Mouse (Mus musculus) granulocyte monocyte progenitor cell, adult 5-6 weeks (primary cell): Measurements from ENCODE around the gene Mrpl34. TPM values are rescaled to one million over a fixed set of nuclear protein-coding genes. Genes with fewer than 3 reads are reported as not detected.
"Not testable (repeated sequence)": the region's sequence is repeated elsewhere in the genome, so short reads cannot be mapped to it uniquely, and the experiment has no call there.

Experiments used
- ATAC-seq: replicated peaks from 2 replicates; pipeline ENCODE4 v1.8.0; 2016; ENCODE audit warnings: mild to moderate bottlenecking, moderate TSS enrichment, inconsistent platforms; ENCODE audit not compliant: poor library complexity, severe bottlenecking
- total RNA-seq, 2 experiments: library from RNA; stranded (forward) in 1 of 2; stranded (reverse) in 1 of 2; fragments of 200-712, 200-1000 nt in 1 of 2; fragments of >200 nt in 1 of 2; fragmentation: Nextera tagmentation in 1 of 2; gene quantifications; 2 replicates each; pipeline ENCODE4 v1.2.3; 2014 to 2017

Gene Mrpl34
- total RNA-seq (2014; fragmentation: Nextera tagmentation) (56.5 and 77.6 TPM in 2 replicates), total RNA-seq (2017) (62.2 and 79.8 TPM in 2 replicates)

DNA sequence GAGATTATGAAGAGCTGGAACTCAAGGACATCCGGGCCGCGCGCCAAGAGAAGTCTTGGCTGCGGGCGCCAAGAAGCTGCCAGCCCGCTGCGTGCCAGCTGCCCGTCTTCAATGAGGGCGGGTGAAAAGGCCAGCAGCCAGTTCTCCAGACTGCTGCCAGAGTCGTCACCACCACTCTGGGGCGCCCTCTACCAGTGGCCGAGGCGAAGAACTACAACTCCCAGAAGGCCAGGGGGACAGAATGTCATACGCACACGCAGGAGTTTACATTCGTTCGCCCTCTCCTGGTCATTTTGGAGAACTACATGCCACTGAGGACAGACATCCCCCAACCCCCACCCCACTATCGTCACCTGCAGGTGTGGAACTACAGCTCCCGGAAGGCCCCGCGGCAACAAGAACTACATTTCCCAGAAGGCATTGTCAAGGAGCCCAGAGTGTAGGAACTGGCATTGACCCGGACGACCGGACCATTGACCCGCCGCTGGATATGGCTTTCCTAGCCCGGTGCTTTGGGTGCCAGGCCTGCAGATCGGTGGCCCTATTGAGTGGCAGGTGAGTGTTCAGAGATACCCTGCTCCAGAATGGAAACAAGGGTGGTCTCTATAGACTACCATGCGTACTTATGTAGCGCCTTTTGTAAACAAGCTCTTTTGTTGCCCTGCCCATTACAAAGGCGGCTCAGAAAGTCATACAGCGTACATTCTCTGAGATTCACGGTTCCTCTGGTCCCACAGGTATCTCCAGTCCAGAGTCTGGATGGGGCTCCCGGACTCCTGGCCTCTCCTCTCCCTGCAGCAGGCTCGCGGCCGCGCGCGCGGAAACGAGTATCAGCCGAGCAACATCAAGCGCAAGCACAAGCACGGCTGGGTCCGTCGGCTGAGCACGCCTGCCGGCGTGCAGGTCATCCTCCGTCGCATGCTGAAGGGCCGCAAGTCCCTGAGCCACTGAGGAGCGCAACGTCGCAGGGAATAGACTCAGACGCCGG is at the start of gene Mrpl34:
Mrpl34 (plus strand) TSS at position 447 of the 988 bp plus-strand sequence.
- ATAC-seq: peak; percentile 74

DNA sequence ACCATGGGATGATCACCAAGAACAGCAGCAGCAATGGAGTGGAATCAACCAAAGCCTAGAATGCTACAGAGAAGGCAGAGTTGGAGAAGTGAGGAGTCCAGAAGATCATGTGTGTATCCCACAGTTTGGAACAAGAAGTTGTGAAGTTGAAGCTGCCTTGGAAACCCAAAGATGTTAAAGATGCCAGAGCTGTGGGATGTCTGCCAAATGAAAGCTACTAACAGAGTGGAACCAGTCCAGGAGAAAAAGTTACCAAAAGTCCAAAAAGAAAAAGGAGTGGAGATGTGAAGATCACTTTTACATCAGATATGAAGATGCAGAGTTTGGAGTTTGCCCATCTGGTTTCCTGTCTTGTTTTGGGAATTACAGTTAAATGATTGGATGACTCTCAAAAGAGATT is 42.6 kb upstream of the Mrpl34 start:
- ATAC-seq: no peak

DNA sequence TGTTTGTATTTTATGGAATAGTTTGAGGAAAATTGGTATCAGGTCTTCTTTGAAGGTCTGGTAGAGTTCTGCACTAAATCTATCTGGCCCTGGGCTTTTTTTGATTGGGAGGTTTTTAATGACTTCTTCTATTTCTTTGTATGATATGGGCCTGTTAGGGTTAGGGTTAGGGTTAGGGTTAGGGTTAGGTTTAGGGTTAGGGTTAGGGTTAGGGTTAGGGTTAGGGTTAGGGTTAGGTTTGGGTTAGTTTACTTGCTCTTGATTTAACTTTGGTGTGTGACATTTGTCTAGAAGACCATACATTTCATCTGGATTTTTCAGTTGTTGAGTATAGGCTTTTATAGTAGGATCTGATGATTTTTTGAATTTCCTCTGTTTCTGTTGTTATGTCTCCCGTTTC is 31.8 kb upstream of the Mrpl34 start:
- not testable (repeated sequence) for ATAC-seq

DNA sequence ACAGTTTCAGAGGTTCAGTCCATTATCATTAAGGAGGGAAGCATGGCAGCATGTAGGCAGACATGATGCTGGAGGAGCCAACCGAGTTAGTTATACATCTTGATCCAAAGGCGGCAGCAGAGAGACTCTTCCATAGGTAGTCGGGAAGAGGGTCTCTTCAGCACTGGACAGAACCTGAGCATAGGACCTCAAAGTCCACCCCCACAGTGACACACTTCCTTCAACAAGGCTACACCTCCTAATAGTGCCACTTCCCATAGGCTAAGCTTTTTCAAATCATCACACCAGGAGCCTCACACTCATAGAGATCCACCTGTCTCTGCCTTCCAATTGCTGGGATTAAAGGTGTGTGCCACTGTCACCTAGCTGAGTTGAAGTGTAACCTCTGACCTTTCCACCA is 27.7 kb upstream of the Mrpl34 start:
- ATAC-seq: no peak

- peak; percentile 84 for ATAC-seq
Measured at GRCm38 (mm10) chr8:71441404-71441803, 23.4 kb upstream of the Mrpl34 start.

DNA sequence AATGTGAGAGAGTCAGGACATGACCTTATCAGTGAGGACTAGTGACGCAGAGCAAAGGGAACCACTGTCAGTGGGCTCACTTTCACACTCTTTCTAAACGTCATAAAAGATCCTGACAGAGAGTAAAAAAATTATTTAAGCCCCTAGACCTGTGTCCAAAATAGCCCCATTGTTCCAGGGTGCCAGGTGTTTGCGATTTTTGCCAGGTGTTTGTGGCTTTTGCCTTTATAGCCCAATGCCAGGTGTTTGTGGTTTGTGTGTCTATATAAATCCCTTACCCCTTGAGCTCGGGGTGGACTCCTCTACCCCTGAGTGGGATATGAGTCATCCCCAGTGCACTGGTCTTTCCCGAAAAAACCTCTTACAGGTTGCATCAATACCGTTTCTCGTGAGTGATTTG is 19.7 kb upstream of the Mrpl34 start:
- ATAC-seq: no peak

DNA sequence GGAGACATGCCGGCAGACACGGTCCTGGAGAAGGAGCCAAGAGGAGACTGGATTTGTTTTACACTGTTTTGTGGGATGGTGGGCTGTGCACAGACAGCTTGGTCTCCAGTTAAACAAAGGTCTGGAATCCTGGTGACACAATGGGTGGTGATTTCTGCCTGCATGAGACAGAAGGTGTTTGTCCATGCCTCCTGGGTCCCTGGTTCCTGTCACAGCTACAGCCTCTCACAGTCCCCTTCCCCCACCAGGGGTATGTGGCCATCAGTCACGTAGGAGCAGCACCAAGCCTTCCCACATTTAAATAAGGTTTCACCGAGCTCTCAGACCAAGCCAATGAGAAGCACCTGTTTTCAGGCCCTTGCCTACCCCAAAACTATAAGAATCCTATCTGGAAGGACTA is 13.4 kb upstream of the Mrpl34 start:
- no peak for ATAC-seq

- no peak for ATAC-seq
Measured at GRCm38 (mm10) chr8:71451777-71452176, 13.0 kb upstream of the Mrpl34 start.

- no peak for ATAC-seq
Measured at GRCm38 (mm10) chr8:71452669-71453068, 12.1 kb upstream of the Mrpl34 start.

GRCm38 (mm10) chr8:71454668-71455067 is 10.1 kb upstream of the Mrpl34 start:
- ATAC-seq: no peak

- ATAC-seq: no peak
Measured at GRCm38 (mm10) chr8:71456906-71457305, 7.9 kb upstream of the Mrpl34 start.

- no peak for ATAC-seq
Measured at GRCm38 (mm10) chr8:71457659-71458270, 7.0 kb upstream of the Mrpl34 start.

- no peak for ATAC-seq
Measured at GRCm38 (mm10) chr8:71460716-71461115, 4.0 kb upstream of the Mrpl34 start.

DNA sequence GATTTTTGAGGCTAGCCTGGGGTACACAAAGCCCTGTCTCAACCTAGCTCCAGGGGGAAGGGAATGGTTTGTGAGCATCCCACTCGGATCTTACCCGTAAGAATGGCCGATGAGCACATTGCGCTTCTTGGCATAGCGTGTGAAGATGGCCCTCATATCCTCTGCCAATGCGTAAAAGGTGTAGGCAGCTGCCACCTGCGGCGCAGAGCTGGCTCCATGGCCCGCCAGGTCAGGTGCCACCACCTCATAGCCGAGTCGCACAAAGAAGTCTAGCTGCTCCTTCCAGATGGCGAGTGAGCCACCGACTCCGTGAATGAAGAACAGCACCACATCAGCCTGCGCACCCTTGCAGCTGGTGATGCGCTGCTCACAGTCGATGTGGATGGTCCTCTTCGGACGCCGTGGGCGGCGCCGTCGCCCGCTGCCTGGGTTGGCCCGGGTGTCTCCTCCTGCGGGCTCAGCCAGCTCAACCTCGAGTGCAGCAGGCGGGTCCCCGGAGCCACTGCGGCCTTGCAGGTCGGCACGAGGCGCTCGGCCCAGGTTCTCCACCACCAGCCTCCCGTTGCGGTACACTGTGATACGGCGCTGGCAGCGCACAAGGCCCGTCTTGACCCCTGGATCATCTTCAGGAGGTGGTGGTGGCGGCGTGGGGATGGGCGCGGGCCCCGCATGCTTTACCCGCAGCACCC is 3.5 kb upstream of the Mrpl34 start:
- no peak for ATAC-seq

DNA sequence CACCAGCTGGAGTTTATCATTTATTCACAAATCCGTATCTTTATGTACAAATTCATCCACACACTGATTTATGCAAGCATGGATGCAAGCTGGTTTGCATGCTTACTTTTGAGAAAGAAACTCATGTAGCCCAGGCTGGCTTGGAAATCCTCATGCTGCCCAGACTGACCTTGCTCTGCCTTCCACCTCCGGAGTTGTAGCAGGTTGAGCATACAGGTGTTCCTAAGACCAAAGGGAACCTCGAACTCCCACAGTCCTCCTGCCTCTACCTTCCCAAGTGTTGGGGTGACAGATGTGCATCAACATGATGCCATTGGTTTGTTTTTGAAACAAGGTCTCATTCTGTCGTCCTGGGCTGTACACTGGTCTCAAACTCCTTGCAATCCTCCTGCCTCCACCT is 2.6 kb upstream of the Mrpl34 start:
- no peak for ATAC-seq

DNA sequence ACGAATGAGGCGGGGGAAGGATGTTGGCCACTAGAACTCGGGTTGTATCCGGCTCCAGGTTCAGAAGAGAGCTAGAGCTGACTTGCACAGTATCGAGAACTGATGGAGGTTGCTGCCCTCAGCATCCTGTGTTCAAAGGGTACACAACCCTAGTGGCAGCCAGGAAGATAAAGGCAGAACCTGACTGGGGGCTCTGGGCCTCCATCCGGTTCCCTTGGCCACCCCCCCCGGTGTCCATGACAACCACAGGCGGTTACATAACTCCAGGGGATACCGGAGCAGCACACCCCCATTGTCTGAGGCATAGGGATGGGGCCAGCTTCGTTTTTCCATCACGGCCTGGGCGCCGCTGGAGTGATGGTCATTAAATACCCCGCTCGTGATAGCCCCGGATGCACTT is 2.0 kb upstream of the Mrpl34 start:
- peak; percentile 34 for ATAC-seq

- peak; percentile 74 for ATAC-seq
Measured at GRCm38 (mm10) chr8:71463188-71464033, 1.3 kb upstream of the Mrpl34 start, which contains the start of gene Abhd8. Abhd8 (minus strand) TSS chr8:71463655.

DNA sequence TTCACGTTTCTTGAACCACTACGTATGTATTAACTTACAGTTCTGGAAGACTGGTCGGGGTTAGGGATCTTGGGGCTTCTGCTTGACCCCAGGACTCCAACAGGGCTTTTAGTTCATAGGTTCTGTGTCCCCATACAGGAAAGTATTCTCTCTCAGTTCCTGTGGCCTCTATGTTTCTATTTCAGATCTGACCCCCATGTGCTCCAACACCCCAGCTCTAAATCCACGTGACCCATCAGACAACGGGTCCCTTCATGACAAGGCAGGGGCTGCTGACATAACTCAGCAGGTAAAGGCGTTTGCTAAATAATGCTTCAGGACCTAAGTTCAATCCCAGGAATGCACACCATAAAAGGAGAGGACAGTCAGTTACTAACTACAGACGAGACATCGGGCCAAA is 974 bp downstream of the Mrpl34 start:
- no peak for ATAC-seq

DNA sequence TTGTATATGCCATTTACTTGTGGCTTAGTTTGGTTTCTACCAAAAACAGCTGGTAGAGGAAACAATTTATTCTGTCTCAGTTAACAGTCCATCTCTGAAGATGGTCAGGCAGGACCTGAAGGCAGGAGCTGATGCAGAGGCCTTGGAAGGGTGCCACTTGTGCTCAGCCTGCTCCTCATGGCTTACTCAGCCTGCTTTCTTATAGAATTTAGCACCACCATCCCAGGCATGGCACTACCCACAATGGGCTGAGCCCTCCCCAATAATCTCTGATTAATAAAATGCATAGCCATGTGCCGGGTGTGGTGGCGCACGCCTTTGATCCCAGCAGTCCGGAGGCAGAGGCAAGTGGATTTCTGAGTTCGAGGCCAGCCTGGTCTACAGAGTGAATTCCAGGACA is 1.4 kb downstream of the Mrpl34 start:
- ATAC-seq: no peak

- ATAC-seq: no peak
Measured at GRCm38 (mm10) chr8:71467201-71467600, 2.4 kb downstream of the Mrpl34 start.
